Mouse (Mus musculus) colon, adult 2 months (tissue): ENCODE measurements around the gene Tnfaip3. TPM values are rescaled to one million over a fixed set of nuclear protein-coding genes. Genes with fewer than 3 reads are reported as not detected.

Experiments used
- polyA plus RNA-seq: library from polyadenylated mRNA; depleted of rRNA; stranded (reverse); fragments of >200 nt; gene quantifications from 2 replicates; pipeline ENCODE4 v1.2.3, GENCODE M21; 2012; rRNA removed

Tnfaip3 gene
- polyA plus RNA-seq: 11.7 and 13.2 TPM in 2 replicates

DNA sequence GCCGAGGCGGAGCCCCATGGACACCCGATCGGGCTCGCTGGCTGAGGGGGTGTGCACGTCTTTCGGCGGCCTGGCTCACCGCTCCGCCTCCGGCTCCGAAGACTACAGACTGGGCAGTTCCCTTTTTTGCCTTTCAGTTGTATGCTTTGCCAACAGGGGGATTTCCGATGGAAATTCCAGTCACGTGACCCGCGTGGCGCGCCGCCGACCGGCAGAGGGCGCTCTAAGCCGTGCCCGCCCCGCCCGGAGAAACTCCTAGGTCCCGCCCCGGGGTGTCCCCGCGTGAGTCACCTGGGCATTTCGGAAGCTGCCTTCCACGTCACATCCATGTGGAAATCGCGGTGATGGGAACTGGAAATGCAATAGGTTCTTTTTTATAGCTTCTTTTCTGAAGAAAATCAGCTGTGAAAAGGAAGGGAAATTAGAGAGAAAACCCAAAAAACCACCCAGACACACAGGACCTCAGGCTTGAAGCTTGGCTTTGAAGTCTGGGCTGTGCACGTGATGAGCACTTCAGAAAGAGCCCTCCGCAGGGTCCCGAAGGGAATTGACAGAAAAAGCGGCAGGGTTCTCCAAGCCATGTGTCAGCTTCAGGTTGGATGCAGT lies at the start of gene Tnfaip3:
Gene Tnfaip3, minus strand, starts transcription at position 401 of the 606 bp plus-strand sequence.

Other genes with a start within 250 kb of the Tnfaip3 start
- not detected in 2 replicates for gene Gm4922, start 228.9 kb downstream of the Tnfaip3 start, polyA plus RNA-seq
- 282 and 347 TPM in 2 replicates for gene Perp, start 170.6 kb downstream of the Tnfaip3 start, polyA plus RNA-seq